Mouse (Mus musculus): ENCODE data around the gene Ncl.

Gene Ncl

GRCm38 (mm10) chr1:86358906-86359797 is at the start of gene Ncl:
TSS of gene Ncl (minus strand) at chr1:86359400.
- DNase-seq = peak; percentile 97 to 99

GRCm38 (mm10) chr1:86408515-86408914 is 49.3 kb upstream of the Ncl start:
- DNase-seq = no peak

GRCm38 (mm10) chr1:86406914-86407313 is 47.7 kb upstream of the Ncl start:
- no peak for DNase-seq

- no peak for DNase-seq
These were observed 47.1 kb upstream of the Ncl start for GRCm38 (mm10) chr1:86406313-86406712.

GRCm38 (mm10) chr1:86404834-86405233 is 45.6 kb upstream of the Ncl start:
- DNase-seq = peak in 1 of 2 experiments; percentile 15

GRCm38 (mm10) chr1:86400096-86400754 is 41.0 kb upstream of the Ncl start:
- DNase-seq = no peak

- no peak for DNase-seq
These were observed 40.1 kb upstream of the Ncl start for GRCm38 (mm10) chr1:86399322-86399721.

- no peak for DNase-seq
These were observed 39.0 kb upstream of the Ncl start for GRCm38 (mm10) chr1:86398222-86398621.

- DNase-seq = no peak
These were observed 38.4 kb upstream of the Ncl start for GRCm38 (mm10) chr1:86397621-86398020.

- DNase-seq = no peak
These were observed 36.7 kb upstream of the Ncl start for GRCm38 (mm10) chr1:86395897-86396296.

- no peak for DNase-seq
These were observed 35.0 kb upstream of the Ncl start for GRCm38 (mm10) chr1:86394246-86394645.

GRCm38 (mm10) chr1:86393219-86393618 is 34.0 kb upstream of the Ncl start:
- no peak for DNase-seq

- DNase-seq = peak; percentile 45 to 58
These were observed 32.2 kb upstream of the Ncl start for GRCm38 (mm10) chr1:86391425-86391824.

- peak; percentile 74 to 82 for DNase-seq
These were observed 30.0 kb upstream of the Ncl start for GRCm38 (mm10) chr1:86389230-86389629.

GRCm38 (mm10) chr1:86381027-86381426 is 21.8 kb upstream of the Ncl start:
- DNase-seq = peak; percentile 38 to 56

GRCm38 (mm10) chr1:86379161-86379569 is 20.0 kb upstream of the Ncl start:
- no peak for DNase-seq

- DNase-seq = no peak
These were observed 19.5 kb upstream of the Ncl start for GRCm38 (mm10) chr1:86378662-86379061.

- DNase-seq = no peak
These were observed 17.2 kb upstream of the Ncl start for GRCm38 (mm10) chr1:86376354-86376753.

- no peak for DNase-seq
These were observed 12.8 kb upstream of the Ncl start for GRCm38 (mm10) chr1:86371997-86372396.

- DNase-seq = no peak
These were observed 8.9 kb upstream of the Ncl start for GRCm38 (mm10) chr1:86368086-86368485.

GRCm38 (mm10) chr1:86363671-86364070 is 4.5 kb upstream of the Ncl start:
- DNase-seq = no peak

GRCm38 (mm10) chr1:86361852-86362615 is 2.8 kb upstream of the Ncl start:
- no peak for DNase-seq

- no peak for DNase-seq
These were observed 1.2 kb upstream of the Ncl start for GRCm38 (mm10) chr1:86360441-86360840.

All from cerebellum, postnatal 25 days (tissue).